Mouse (Mus musculus) hematopoietic multipotent progenitor cell, adult 10-12 weeks (in vitro differentiated cells): ENCODE data around the gene Itih1. TPM values are rescaled to one million over a fixed set of nuclear protein-coding genes. Genes with fewer than 3 reads are reported as not detected.

ENCODE experiments used
- polyA plus RNA-seq: library from polyadenylated mRNA; stranded (reverse); fragments of >175 nt; gene quantifications from 2 replicates; pipeline ENCODE4 v1.2.3, GENCODE M21; 2012; ENCODE audit warnings: low replicate concordance

The Itih1 gene
- polyA plus RNA-seq: not detected in 2 replicates

DNA sequence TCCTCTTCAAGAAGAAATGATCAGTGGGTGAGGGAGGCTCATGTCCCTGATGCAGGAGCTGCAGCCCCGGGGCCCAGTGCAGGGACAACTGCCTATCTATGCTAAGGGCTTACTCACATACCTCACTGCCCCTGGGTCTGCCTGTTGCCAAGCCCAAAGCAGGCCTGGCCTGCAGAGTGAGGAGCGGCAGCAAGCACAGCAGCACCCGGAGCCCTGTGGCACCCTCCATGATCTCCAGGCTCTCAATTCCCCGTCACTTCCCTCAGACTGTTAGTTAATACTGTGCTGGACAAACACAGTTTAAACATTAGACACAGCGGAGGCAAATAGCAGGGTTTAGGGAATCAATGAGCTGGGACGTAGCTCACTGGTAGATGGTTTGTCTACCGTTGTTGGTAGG is at the start of gene Itih1:
Itih1 (minus strand) TSS at position 252 of the 400 bp plus-strand sequence.

DNA sequence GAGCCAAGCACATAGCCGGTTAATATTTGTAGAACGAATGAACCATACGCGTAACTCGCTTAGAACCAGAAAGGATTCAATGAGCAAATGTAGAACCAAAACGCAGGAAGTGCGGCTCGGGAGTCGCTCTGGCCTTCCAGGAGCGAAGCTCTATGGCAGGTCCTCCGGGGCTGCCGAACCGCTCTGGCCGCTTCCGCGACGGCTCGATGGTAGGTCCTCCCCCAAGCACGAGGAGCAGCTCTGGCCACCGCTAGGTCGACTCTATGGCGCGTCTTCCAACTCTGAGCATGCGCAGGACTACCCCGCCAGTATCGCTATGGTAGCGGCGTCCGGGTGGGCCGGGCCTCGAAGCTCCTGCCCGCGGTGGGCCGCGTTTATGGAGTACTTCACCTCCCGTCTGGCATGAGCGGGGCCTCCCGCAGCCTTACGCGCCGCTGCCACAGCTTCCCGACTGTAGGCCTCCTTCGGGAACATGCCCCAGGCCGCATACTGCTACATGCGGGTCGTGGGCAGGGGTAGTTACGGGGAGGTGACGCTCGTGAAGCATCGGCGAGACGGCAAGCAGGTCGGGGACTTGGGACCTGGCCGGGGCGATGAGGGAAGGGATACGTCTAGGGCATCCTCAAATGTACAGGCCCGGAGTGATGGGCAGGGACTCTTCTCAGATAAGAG is 8.2 kb upstream of the Itih1 start, which contains the start of gene Nek4:
Nek4 (plus strand) TSS at position 224 of the 672 bp plus-strand sequence.

DNA sequence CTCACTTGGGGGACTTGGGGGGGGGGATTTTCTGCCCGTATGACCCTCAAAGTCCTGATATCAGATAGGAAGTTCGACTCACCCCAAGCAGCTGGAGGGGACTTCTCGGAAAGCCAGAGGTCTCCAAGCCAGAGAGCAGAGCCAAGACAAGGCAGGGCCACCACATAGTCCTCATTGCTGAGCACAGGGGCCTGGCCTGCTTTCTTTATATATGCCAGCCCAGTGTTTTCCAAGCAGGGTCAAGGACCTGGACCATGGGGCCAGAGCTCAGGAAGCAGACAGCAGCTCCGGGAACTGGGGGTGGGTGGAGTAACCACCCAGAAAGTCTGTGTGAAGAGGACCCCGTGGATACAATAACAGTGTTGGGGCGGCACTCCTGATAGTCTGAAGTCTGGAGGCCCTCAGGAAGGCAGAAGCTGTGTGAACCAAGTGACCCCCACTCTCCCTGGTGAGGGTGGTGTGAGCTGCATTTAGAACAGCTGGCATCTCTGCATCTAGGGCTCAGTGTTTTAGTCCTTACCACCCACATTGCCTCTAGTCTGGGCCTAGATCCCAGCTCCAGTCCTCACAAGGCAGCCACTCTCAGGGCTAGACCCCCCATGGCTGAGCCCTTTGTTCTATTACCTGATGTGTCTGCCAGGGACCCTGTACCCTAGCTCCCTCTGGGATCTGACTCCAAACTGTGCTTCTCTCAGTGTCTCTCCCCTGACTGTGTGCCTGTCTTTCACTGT is 19.5 kb downstream of the Itih1 start, which contains the start of gene Itih3:
Itih3 (minus strand) TSS at position 386 of the 731 bp plus-strand sequence.

DNA sequence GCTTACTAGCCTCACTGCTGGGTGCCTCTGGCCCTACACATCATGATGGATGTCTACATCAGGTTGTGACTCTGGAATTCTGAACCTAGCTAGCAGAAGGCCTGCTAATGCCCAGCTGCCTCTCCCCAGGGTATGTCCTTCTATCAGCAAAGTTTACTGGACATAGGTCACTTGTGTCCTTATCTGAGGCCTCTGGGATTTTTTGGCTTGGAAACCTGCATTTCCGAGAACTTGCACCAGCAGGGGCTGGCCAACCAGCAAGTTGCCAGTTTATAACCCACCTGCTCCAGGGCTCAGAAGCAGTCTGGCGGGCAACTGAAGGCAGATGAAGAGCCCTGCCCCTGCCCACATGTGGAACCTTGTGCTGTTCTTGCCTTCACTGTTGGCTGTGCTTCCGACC is 56.9 kb downstream of the Itih1 start, which contains the start of gene Itih4:
Itih4 (plus strand) TSS at position 273 of the 400 bp plus-strand sequence.

Other genes with a start within 250 kb of the Itih1 start
- gene Sfmbt1, start 228.4 kb downstream of the Itih1 start, polyA plus RNA-seq: 1.2 and 1.9 TPM in 2 replicates
- 20.2 and 46.9 TPM in 2 replicates for gene Tmem110, start 117.7 kb downstream of the Itih1 start, polyA plus RNA-seq
- 0.75 TPM in 1 of 2 replicates, not detected in the other for gene Mustn1, start 64.1 kb downstream of the Itih1 start, polyA plus RNA-seq
- not detected in 2 replicates for gene Itih4, start 56.8 kb downstream of the Itih1 start, polyA plus RNA-seq
- gene Itih3, start 19.5 kb downstream of the Itih1 start, polyA plus RNA-seq: 0.05 TPM in 1 of 2 replicates, not detected in the other
- gene Nek4, start 8.1 kb upstream of the Itih1 start, polyA plus RNA-seq: 2.8 and 2.9 TPM in 2 replicates
- 4.2 and 10.3 TPM in 2 replicates for gene Glt8d1, start 58.1 kb upstream of the Itih1 start, polyA plus RNA-seq
- 19.4 and 26.5 TPM in 2 replicates for gene Spcs1, start 58.4 kb upstream of the Itih1 start, polyA plus RNA-seq
- gene Pbrm1, start 75.8 kb upstream of the Itih1 start, polyA plus RNA-seq: 11.4 and 16.3 TPM in 2 replicates
- 3.6 and 13.9 TPM in 2 replicates for gene Gnl3, start 75.9 kb upstream of the Itih1 start, polyA plus RNA-seq
- 30.1 and 46.4 TPM in 2 replicates for gene Smim4, start 185.7 kb upstream of the Itih1 start, polyA plus RNA-seq
- gene Nt5dc2, start 187.8 kb upstream of the Itih1 start, polyA plus RNA-seq: 3.8 and 17.4 TPM in 2 replicates
- 1.2 and 2.7 TPM in 2 replicates for gene Stab1, start 225.4 kb upstream of the Itih1 start, polyA plus RNA-seq